Mouse (Mus musculus): ENCODE results near the gene Hpse2.
"Not testable (repeated sequence)": the region's sequence is repeated elsewhere in the genome, so short reads cannot be mapped to it uniquely, and the experiment has no call there.

Gene Hpse2

DNA sequence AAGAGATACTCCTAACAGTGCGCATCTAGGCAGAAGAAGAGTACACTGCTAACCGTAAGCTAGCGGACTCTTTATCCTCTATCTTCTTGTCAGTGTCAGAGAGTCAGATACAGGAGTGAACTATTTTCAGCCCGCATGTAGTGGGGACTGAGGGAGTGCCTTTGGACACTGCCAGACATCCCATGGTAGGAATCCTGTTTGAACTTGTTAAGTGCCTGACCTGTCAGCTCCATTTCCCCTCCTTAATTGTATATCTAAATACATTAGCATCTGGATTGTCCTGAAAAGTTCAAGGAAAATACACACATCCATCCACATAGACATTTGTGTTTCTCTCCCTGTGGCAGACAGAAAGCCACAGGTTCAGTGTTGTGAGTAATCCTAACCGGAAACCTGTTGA, 531.1 kb downstream of the Hpse2 start:
- no peak for DNase-seq (ENCODE audit: extremely low spot score)

DNA sequence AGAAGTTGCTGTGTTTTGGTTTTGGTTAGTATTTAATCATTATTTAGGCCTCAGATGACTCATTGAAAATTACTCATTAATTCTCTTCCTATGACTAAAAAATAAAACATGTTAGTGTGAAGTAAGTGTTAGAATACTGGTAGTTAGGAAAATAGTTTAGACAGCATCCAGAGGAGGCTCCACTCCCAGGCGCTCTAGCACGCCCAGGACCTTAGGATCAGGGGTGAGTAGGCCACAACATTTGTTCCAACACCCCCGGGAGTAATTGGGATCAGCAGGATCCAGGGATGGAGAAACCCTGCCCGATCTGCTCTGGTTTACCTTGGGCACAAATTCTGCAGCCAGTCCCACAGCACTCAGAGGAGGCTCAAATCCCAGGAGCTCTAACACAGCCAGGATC, 532.5 kb downstream of the Hpse2 start:
- DNase-seq (ENCODE audit: extremely low spot score) = no peak

DNA sequence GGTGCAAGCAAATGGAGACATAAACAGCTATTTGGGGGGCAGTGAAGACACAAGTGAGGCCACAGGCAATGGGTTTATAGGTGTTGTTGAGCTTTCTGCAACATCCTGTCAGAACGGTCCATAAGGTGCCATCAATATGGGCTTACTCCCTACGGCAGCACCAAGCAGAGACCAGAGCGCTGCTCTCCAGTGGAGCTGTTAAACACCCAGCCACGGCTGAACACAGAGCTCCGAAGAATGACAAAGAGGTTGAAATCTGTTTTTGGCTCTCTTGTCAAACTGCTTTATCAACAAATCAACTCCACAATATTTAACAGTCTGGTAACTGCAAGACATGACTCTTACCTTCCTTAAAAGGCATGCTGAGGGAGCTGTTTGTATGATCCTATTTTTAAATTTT, 537.7 kb downstream of the Hpse2 start:
- no peak for DNase-seq (ENCODE audit: extremely low spot score)

DNA sequence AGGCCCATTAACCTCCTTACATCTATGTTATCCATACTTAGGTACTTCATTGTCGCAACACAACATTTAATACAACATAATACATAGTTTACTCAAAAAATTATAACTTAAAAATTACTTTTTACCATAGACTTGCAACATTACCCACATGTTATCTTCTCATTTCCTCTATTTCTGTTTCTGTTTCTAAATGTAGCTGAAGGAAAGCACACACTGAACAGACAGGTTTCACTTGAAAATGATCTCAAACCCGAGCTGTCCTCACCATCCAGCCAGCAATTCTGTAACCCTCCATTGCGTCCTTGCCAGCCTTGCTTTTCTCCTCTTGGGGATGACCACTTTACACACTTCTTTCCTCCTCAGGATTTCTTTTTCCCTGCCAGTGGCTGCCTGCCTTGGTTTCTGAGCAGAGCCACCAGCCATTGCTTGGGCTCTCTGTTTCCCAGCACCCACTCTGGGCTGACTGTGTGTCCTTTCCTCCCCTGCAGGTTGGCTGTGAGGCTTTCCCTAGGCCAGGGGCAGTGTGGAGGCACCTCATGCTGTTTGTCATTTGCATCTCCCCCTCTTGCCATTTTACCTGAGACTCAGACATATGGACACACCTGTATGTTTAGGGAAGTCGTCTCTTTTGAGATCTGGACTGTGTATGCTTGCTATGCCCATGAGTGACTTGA, 548.4 kb downstream of the Hpse2 start:
- DNase-seq (ENCODE audit: extremely low spot score) = no peak

- DNase-seq (ENCODE audit: extremely low spot score) = no peak
Observed at GRCm38 (mm10) chr19:42839118-42839517, 549.0 kb downstream of the Hpse2 start.

DNA sequence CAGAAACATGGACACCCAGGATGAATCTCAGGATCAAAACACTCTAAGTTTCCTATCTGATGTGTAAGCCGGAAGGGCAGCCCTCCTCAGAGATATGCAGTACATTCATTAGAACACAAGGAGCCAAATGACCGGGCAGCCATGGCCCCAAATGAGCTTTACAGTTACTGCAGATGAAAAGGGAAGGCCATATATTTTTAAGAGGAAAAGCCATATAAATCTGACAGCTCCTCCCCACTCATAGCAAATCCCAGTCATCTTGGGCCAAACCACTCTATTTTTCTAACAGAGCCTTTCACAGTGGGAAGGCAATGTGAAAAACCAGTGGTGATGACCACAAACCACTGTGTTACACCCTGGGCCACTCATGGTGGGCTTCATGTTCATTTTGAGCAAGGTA, 549.9 kb downstream of the Hpse2 start:
- no peak for DNase-seq (ENCODE audit: extremely low spot score)

DNA sequence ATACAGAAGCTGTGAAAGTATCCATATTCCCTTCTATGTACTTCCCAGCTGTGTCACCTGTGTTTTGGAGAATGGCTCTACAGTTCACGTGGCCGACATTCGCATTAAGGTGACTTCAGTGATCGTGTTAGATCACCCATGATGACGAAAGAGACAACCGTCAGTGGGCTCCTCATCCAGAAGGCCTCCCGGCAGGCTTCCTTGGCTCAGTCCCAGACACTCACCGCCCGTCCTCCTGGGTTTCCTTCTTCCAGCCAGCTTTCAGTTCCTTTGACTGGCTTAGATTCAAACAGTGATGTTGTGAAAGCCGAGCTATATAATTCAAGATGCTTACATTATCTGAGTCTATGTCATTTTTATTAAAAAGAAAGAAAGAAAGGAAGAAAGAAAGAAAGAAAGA, 550.6 kb downstream of the Hpse2 start:
- DNase-seq (ENCODE audit: extremely low spot score) = no peak

DNA sequence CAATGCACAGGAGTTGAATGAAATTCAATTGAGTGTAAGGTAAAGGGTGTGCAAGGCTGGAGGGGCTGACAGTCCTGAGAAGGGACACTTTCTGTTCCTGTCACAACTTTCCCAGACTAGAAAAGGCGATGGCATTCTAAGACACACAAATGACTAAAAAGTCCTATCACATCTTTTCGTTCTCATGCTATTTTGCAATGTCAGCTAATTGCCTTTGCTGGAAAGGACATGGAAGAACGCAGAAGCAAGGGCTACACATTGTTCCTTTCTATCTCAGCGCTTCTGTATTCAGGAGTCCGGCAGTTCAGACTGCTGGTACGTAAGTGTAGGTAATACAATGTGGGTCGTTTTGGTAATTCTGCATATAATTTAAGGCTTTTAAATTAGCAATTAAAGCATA, 555.0 kb downstream of the Hpse2 start:
- no peak for DNase-seq (ENCODE audit: extremely low spot score)

DNA sequence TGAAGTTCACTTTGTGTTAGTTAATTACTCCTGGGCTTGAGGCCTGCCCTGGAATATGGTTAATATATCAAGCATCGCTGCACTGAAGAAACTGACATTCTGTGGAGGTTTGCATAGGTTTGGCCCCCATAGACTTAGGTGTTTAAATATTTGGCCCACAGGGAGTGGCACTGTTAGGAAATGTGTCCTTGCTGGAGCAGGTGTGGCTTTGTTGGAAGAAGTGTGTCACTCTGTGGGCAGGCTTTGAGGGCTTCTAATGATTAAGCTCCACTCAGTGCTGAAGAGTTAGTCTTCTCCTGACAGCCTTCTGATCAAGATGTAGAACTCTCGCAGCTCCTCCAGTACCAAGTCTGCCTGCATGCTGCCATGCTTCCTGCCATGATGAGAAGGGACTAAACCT, 555.9 kb downstream of the Hpse2 start:
- no peak for DNase-seq (ENCODE audit: extremely low spot score)

- DNase-seq (ENCODE audit: extremely low spot score) = no peak
Observed at GRCm38 (mm10) chr19:42829196-42829595, 559.0 kb downstream of the Hpse2 start.

DNA sequence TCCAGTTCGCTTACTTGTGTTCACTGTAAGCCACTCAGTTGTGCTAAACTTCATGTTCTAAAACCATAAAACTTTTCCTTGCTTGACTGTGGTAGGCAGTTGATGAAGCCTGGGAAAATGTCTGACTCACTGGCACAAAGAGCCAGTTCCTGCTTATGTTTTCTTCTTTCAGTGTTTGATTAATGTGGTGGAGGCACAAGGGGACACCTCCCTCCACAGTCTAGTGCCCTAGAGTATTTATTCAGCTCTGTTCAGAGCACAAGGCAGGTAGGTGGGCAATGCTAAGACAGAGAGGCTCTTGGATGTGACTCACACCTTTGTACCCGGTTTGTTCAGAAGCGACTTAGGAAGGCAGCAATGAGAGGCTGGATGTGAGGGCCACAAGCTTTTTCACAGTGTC, 560.3 kb downstream of the Hpse2 start:
- no peak for DNase-seq (ENCODE audit: extremely low spot score)

DNA sequence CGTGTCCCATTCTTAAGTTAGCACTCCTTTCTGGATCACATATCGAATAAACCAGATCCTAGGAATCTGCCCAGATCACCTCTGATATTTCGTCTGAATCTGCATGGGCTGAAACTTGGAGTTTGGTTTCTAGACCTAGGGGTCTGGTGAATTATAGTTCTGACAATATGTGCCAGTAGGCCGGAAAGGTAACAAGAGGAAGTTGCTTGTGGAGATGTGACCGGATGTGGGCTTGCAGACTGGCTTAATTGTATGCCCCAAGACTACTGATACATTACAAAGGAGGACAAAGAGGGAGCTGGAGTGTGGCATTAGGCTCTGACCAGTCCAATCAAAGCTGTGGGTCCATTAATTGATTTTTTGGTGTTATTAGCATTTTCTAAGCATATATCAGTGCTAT, 568.0 kb downstream of the Hpse2 start:
- DNase-seq (ENCODE audit: extremely low spot score) = no peak

GRCm38 (mm10) chr19:42817761-42818160, 570.4 kb downstream of the Hpse2 start:
- DNase-seq (ENCODE audit: extremely low spot score) = no peak

DNA sequence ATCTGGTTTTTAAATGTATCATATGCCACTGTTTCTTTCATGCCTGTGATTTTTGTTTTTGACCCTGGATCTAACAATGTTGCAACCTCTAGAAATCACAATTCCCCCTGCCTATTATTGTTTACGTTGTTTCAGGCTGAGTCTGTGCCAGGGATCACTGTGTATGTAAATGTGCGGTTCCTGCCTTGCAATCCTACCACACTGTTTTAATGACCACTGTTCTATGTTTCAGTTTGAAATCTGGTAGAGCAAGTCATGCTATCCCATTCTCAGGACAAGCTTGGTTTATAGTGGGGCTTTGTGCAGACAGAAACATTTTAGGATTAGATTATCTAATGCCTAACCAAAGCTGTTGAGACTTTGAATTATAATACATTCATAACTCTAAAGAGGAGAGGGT, 571.9 kb downstream of the Hpse2 start:
- no peak for DNase-seq (ENCODE audit: extremely low spot score)

- no peak for DNase-seq (ENCODE audit: extremely low spot score)
Observed at GRCm38 (mm10) chr19:42810140-42810539, 578.0 kb downstream of the Hpse2 start.

- no peak for DNase-seq (ENCODE audit: extremely low spot score)
Observed at GRCm38 (mm10) chr19:42809491-42809890, 578.7 kb downstream of the Hpse2 start.

- DNase-seq (ENCODE audit: extremely low spot score) = no peak
Observed at GRCm38 (mm10) chr19:42797866-42798265, 590.3 kb downstream of the Hpse2 start.

DNA sequence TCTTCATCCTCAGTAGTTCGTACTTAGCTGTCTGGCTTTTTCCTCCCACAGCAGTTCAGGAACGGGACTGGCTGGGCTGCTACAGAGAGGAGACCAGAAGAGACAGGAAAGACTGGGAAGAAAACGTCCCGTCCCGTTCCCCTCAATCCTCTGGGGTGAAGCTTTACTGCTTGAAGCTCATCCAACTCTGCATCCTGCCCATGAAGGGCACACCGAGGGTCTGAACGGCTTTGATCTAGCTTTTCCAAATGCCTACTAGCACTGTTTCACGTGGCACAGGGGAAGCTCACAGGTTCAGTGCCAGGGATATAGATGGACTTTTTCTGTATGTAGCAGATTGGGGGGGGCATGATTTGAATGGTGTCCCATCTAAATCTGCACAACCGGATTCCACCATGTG, 592.4 kb downstream of the Hpse2 start:
- DNase-seq (ENCODE audit: extremely low spot score) = no peak

- peak; percentile 94 for DNase-seq (ENCODE audit: extremely low spot score)
Observed at GRCm38 (mm10) chr19:42794914-42795613, 593.1 kb downstream of the Hpse2 start.

GRCm38 (mm10) chr19:42788311-42788710, 599.8 kb downstream of the Hpse2 start:
- no peak for DNase-seq (ENCODE audit: extremely low spot score)

- no peak for DNase-seq (ENCODE audit: extremely low spot score)
Observed at GRCm38 (mm10) chr19:42785562-42786220, 602.5 kb downstream of the Hpse2 start.

GRCm38 (mm10) chr19:42785129-42785528, 603.0 kb downstream of the Hpse2 start:
- no peak for DNase-seq (ENCODE audit: extremely low spot score)

- DNase-seq (ENCODE audit: extremely low spot score) = not testable (repeated sequence)
Observed at GRCm38 (mm10) chr19:42780156-42780538, 608.0 kb downstream of the Hpse2 start.
